Mouse (Mus musculus) midbrain, embryonic 16.5 days (tissue): ENCODE measurements around the gene Disc1. TPM values are rescaled to one million over a fixed set of nuclear protein-coding genes. Genes with fewer than 3 reads are reported as not detected.

Experiments
- ATAC-seq: fragments of 200-750 bp; cut with Nextera tagmentation; 2 replicates; pipeline ENCODE4 v1.8.0; 2017; ENCODE audit warnings: moderate TSS enrichment
- H3K27ac ChIP-seq: fragments of 300-500 bp; sonication (generic); 2 replicates; pipeline ENCODE4 v1.5.1; 2014; ENCODE audit warnings: mild to moderate bottlenecking, low read length, mixed read lengths
- H3K27me3 ChIP-seq: fragments of 300-500 bp; sonication (generic); 2 replicates; pipeline ENCODE4 v1.6.1; 2014; ENCODE audit warnings: low read depth, low read length, mixed read lengths; ENCODE audit not compliant: control insufficient read depth, insufficient read depth
- H3K36me3 ChIP-seq: fragments of 300-500 bp; sonication (generic); 2 replicates; pipeline ENCODE4 v1.6.1; 2014; ENCODE audit warnings: mild to moderate bottlenecking, low read length, moderate library complexity, mixed read lengths; ENCODE audit not compliant: control insufficient read depth, insufficient read depth
- H3K4me1 ChIP-seq: fragments of 300-500 bp; sonication (generic); 2 replicates; pipeline ENCODE4 v1.6.1; 2014; ENCODE audit warnings: mild to moderate bottlenecking, low read length, mixed read lengths; ENCODE audit not compliant: control insufficient read depth, insufficient read depth
- H3K4me2 ChIP-seq: fragments of 300-500 bp; sonication (generic); 2 replicates; pipeline ENCODE4 v1.6.1; 2014; ENCODE audit warnings: mild to moderate bottlenecking, low read length, mixed read lengths
- H3K4me3 ChIP-seq: fragments of 300-500 bp; sonication (generic); 2 replicates; pipeline ENCODE4 v1.5.1; 2014; ENCODE audit warnings: low read depth, mild to moderate bottlenecking, low read length, moderate library complexity, mixed read lengths
- H3K9ac ChIP-seq: fragments of 300-500 bp; sonication (generic); 2 replicates; pipeline ENCODE4 v1.6.1; 2014; ENCODE audit warnings: low read depth, low read length, mixed read lengths
- H3K9me3 ChIP-seq: fragments of 300-500 bp; sonication (generic); replicated peaks from 2 replicates; pipeline ENCODE4 v1.6.1; 2014; ENCODE audit warnings: mild to moderate bottlenecking, low read length, mixed read lengths; ENCODE audit not compliant: control insufficient read depth, poor library complexity, severe bottlenecking
- WGBS: fragments of 180-500 bp; shearing (Covaris S2); extraction: QIAGEN DNeasy Blood & Tissue Kit; methylation state at CpG from one replicate; pipeline ENCODE4 v1.1.7; 2014; 5-methylcytosine and 5-hydroxymethylcytosine counted together
- polyA plus RNA-seq: library from polyadenylated mRNA; unstranded; fragments of >200 nt; fragmentation: Nextera tagmentation; extraction: Ambion mirVana; gene quantifications from 2 replicates; pipeline ENCODE4 v1.2.1, GENCODE M21; 2015

Gene Disc1
- polyA plus RNA-seq, 1 experiment from 2014 or later, result 1.2 TPM

DNA sequence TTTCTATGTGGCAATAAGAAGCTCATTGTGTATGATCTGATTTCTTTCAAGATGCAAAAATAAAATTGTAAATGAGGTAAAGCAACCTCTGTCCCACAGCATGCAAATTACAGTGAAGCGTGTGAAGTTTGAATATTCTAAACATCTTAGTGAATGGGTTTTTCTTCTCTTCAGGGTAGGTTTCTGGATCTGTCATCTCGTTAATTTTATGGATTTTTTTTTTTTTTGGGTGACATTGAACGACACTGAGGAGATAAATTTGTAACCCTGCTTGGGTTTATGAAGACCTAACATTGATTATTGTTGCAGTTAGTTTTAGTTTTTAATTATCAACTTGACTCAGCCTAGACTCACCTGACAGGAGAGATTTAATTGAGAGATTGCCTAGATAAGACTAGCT, 43.1 kb downstream of the Disc1 start:
- no peak overlapping the region for H3K4me2 ChIP-seq
- WGBS, result 68% methylated on average over 3 of the region's 3 CpGs
- no peak overlapping the region for H3K4me3 ChIP-seq
- H3K9ac ChIP-seq, result no peak overlapping the region
- no peak for ATAC-seq
- no peaks in the 10 kb centered on the region for H3K36me3 ChIP-seq
- H3K9me3 ChIP-seq, result no peaks in the 10 kb centered on the region
- H3K27me3 ChIP-seq, result no peaks in the 10 kb centered on the region
- no peaks in the 10 kb centered on the region for H3K4me1 ChIP-seq
- H3K27ac ChIP-seq, result no peak overlapping the region

DNA sequence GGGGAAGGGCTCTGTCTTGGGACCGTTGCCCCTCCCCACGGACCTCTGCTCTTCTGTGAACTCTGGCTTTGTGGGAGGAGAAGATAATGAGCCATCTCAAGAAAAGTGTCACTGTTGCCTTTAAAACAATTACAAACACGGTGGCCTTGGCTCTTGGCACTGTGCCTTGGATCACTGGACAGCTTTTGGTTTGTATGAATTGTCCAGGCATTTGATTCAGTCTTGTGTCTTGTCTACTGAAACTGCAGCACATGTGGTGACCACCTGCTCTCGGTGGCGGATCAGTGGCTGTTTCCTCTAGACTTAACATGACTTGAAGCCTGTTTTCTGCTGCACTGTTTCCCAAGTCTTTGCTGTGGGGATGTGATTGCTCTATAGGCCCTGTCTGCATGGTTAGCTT, 44.1 kb downstream of the Disc1 start:
- Histone ChIP-seq H3K36me3 (no peaks in the 10 kb centered on the region), H3K9me3 (no peaks in the 10 kb centered on the region), H3K4me3 (no peak overlapping the region), H3K27me3 (no peaks in the 10 kb centered on the region), H3K4me1 (peaks cover 3% of the 10 kb centered on the region; the same call in 1 of the 2 replicates), H3K27ac (no peak overlapping the region), H3K9ac (no peak overlapping the region), H3K4me2 (no peak overlapping the region)
- no peak for ATAC-seq
- 86% methylated on average over 5 of the region's 5 CpGs for WGBS

DNA sequence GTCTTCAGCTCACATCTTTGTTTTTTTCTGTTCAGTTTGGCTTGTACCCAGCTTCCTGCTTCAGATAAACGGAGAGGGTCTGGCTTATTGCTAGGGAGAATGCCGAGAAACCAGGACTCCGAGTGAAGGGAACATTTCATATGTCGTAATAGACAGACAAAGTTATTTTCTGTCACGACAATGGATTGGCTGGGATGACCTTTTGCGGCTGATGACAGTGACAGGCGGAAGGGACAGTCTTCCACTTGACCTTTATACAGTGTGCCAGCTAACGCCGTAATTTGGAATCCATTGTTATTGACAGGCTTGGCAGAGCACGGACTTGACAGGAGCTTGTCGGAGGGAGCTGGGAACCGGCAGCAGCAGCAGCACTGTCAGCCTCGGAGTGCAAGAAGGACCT, 48.3 kb downstream of the Disc1 start:
- no peaks in the 10 kb centered on the region for H3K9me3 ChIP-seq
- WGBS, result 65% methylated on average over 13 of the region's 13 CpGs

DNA sequence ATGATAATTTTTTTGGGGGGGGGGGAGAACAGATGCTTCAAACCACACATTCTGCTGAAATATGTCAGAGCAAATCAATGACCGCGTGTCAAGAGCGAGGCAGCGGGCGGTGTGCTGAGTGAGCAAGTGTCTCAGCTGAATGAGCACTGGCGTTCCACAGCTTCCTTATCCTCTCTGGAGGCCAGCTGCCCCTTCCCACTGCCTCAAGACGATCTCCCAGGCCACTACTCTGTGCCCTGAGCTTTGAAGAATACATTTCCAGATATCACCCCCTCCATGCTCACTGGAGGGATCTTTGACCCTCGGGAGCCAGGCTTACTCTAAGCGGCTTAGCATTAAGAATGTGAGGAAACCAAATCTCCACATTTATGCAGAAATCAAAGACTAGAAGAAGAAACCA, 59.2 kb downstream of the Disc1 start:
- Histone ChIP-seq H3K4me3 (no peak overlapping the region), H3K9me3 (no peaks in the 10 kb centered on the region), H3K27me3 (no peaks in the 10 kb centered on the region), H3K36me3 (no peaks in the 10 kb centered on the region), H3K4me1 (peaks cover 13% of the 10 kb centered on the region; the same call in 1 of the 2 replicates), H3K27ac (peak overlapping the region; percentile 42; the same call in 1 of the 2 replicates), H3K9ac (no peak overlapping the region), H3K4me2 (no peak overlapping the region)
- 21% methylated on average over 9 of the region's 9 CpGs for WGBS
- peak; percentile 58; the same call in 1 of the 2 replicates for ATAC-seq

More for the DNA sequence above, 48.3 kb downstream of the Disc1 start:
- no peak overlapping the region for H3K4me3 ChIP-seq
- no peak overlapping the region for H3K27ac ChIP-seq
- no peaks in the 10 kb centered on the region for H3K36me3 ChIP-seq
- H3K9ac ChIP-seq, result no peak overlapping the region
- peaks cover 3% of the 10 kb centered on the region; the same call in 1 of the 2 replicates for H3K4me1 ChIP-seq
- no peak overlapping the region for H3K4me2 ChIP-seq
- H3K27me3 ChIP-seq, result no peaks in the 10 kb centered on the region
- ATAC-seq, result no peak

DNA sequence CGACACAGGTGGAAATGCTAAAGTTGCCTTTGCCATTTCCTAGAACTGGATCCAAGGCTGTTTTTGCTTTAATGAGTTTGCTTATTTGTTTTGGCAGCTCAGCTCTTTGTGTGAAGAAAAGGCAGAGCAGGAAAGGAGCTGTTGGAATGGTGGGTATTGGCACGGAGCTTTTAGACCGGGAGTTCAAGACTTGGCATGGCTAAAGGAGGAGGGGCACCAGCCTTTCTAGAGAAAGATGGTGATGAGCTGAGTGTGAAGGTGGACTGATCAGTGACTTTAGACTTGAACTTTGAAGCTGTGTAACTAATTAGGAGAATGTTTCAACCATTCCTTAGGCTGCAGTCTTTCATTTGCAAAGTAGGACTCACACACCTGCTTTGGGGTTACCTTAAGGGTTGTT, 59.8 kb downstream of the Disc1 start:
- WGBS, result 54% methylated on average over 3 of the region's 3 CpGs
- ATAC-seq, result no peak

DNA sequence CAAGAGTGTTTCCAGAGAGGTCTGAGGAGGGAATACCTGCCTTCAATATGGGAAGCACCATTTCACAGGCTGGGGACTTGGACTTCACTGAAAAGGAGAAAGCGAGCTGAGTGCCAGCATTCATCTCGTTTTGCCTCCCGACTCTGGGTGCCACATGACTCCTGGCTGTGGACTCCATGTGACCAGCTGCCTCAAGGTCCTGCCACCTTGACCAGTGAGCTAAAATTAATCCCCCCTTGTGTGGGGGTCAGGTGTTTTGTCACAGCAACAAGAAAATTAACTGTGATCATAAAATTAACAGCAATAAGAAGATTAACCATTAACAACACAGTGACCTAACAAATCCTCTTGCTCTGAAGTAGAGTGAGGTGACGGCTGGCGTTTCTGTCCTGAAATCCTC, 61.3 kb downstream of the Disc1 start:
- Histone ChIP-seq H3K36me3 (no peaks in the 10 kb centered on the region), H3K4me2 (no peak overlapping the region), H3K27ac (no peak overlapping the region), H3K4me3 (no peak overlapping the region), H3K9ac (no peak overlapping the region), H3K4me1 (peaks cover 13% of the 10 kb centered on the region; the same call in 1 of the 2 replicates), H3K27me3 (no peaks in the 10 kb centered on the region), H3K9me3 (no peaks in the 10 kb centered on the region)
- no peak for ATAC-seq
- 56% methylated on average over 5 of the region's 5 CpGs for WGBS

More for the DNA sequence above, 59.8 kb downstream of the Disc1 start:
- peaks cover 13% of the 10 kb centered on the region; the same call in 1 of the 2 replicates for H3K4me1 ChIP-seq
- H3K9ac ChIP-seq, result no peak overlapping the region
- no peak overlapping the region for H3K4me2 ChIP-seq
- H3K4me3 ChIP-seq, result no peak overlapping the region
- no peaks in the 10 kb centered on the region for H3K27me3 ChIP-seq
- no peaks in the 10 kb centered on the region for H3K36me3 ChIP-seq
- no peak overlapping the region for H3K27ac ChIP-seq
- no peaks in the 10 kb centered on the region for H3K9me3 ChIP-seq

DNA sequence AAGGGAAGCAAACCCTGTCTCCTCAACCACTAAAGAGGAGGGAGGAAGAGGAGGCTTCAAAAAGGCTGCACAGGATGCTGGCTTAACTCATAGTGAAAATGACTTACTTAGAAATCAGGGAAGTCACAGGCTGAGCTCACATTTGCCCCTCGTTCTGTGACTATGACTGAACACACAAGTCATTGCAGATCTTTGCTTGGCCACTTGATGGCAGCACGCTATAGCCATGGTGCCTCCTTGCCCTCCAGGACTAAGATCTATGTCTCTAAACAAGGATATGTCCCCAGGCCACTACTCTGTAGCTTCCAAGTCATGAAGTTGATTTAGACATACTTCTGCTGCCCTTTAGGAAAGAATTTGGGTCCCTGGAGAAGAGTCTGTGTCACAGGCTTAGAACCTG, 62.6 kb downstream of the Disc1 start:
- no peak overlapping the region for H3K27ac ChIP-seq
- no peak overlapping the region for H3K4me2 ChIP-seq
- no peaks in the 10 kb centered on the region for H3K36me3 ChIP-seq
- no peaks in the 10 kb centered on the region for H3K27me3 ChIP-seq
- no peak overlapping the region for H3K9ac ChIP-seq
- 11% methylated on average over 2 of the region's 2 CpGs for WGBS
- H3K4me1 ChIP-seq, result peaks cover 13% of the 10 kb centered on the region; the same call in 1 of the 2 replicates
- ATAC-seq, result no peak
- no peaks in the 10 kb centered on the region for H3K9me3 ChIP-seq
- H3K4me3 ChIP-seq, result no peak overlapping the region

GRCm38 (mm10) chr8:125126482-125126881, 72.5 kb downstream of the Disc1 start:
- no peak for ATAC-seq

GRCm38 (mm10) chr8:125127621-125128020, 73.6 kb downstream of the Disc1 start:
- H3K27ac ChIP-seq, result no peak overlapping the region
- no peak overlapping the region for H3K4me2 ChIP-seq
- H3K4me3 ChIP-seq, result no peak overlapping the region
- no peaks in the 10 kb centered on the region for H3K27me3 ChIP-seq
- no peak overlapping the region for H3K9ac ChIP-seq
- no peaks in the 10 kb centered on the region for H3K9me3 ChIP-seq
- no peaks in the 10 kb centered on the region for H3K4me1 ChIP-seq
- 82% methylated on average over 7 of the region's 7 CpGs for WGBS
- H3K36me3 ChIP-seq, result no peaks in the 10 kb centered on the region
- ATAC-seq, result no peak

More at GRCm38 (mm10) chr8:125126482-125126881, 72.5 kb downstream of the Disc1 start:
- H3K9ac ChIP-seq, result no peak overlapping the region
- no peaks in the 10 kb centered on the region for H3K36me3 ChIP-seq
- H3K27ac ChIP-seq, result no peak overlapping the region
- WGBS, result 69% methylated on average over 4 of the region's 4 CpGs
- H3K27me3 ChIP-seq, result no peaks in the 10 kb centered on the region
- no peaks in the 10 kb centered on the region for H3K4me1 ChIP-seq
- no peak overlapping the region for H3K4me3 ChIP-seq
- no peak overlapping the region for H3K4me2 ChIP-seq
- H3K9me3 ChIP-seq, result no peaks in the 10 kb centered on the region
